Mouse (Mus musculus): Measurements from ENCODE around the gene Col6a3. TPM values are rescaled to one million over a fixed set of nuclear protein-coding genes. Genes with fewer than 3 reads are reported as not detected.

The Col6a3 gene
- total and polyA plus RNA-seq, 3 experiments: 0.25 TPM; not detected in 2

- in situ Hi-C loops (cut with MboI; ENCODE audit: low pct_ligation_motif_present, low pct_unique_long_range_greater_than_20kb, low sequenced_read_pairs): no loop called here
- Histone ChIP-seq H3K27me3 (replicated peaks) (peaks cover 68% of the 10 kb centered on the region), H3K9ac (ENCODE audit: insufficient read depth, low read depth) (no peak overlapping the region), H3K27ac (ENCODE audit: insufficient read depth, low read depth) (no peak overlapping the region), H3K4me1 (ENCODE audit: control insufficient read depth in 1 of 2, insufficient read depth in 2 of 2) (peaks cover 4 to 5% of the 10 kb centered on the region in 2 experiments; a peak in 2 of 4 replicates), H3K4me2 (ENCODE audit: insufficient read depth, low read depth, poor library complexity, severe bottlenecking) (no peak overlapping the region), H3K4me3 (replicated peaks in 1 of 3; ENCODE audit: low read depth in 2 of 3, low read length in 2 of 3, poor library complexity in 1 of 3) (no peak overlapping the region), H3K79me2 (replicated peaks; ENCODE audit: control insufficient read depth, extremely low read depth, insufficient read depth, poor library complexity, severe bottlenecking) (no peaks in the 10 kb centered on the region), H3K9me3 (replicated peaks; ENCODE audit: low read length) (no peaks in the 10 kb centered on the region), H3K36me3 (replicated peaks in 1 of 2; ENCODE audit: control insufficient read depth in 1 of 2, insufficient read depth in 1 of 2, low read length in 1 of 2) (no peaks in the 10 kb centered on the region)
- DNase-seq (ENCODE audit: extremely low read depth): no peak
- dilution Hi-C loops (cut with MboI; ENCODE audit: extremely low pct_ligation_motif_present, extremely low pct_unique_long_range_greater_than_20kb, low sequenced_read_pairs): no loop called here
- TF ChIP-seq IRF4 (IDR thresholded peaks at IDR 0.05; ENCODE audit: low read depth, low read length) (no peak), ZNF384 (IDR thresholded peaks at IDR 0.05; ENCODE audit: low read depth, low read length) (no peak), JUN (IDR thresholded peaks at IDR 0.05; ENCODE audit: insufficient read depth, low read depth, low read length) (no peak), E2F4 (IDR thresholded peaks at IDR 0.05; ENCODE audit: insufficient replicate concordance, low read depth, low read length) (no peak), NELFE (IDR thresholded peaks at IDR 0.05; ENCODE audit: low read depth, low read length) (no peak), ZMIZ1 (IDR thresholded peaks at IDR 0.05; ENCODE audit: low read depth, low read length) (no peak)
These were observed 68.1 kb downstream of the Col6a3 start for GRCm38 (mm10) chr1:90775477-90776241.

- dilution Hi-C loops (cut with MboI; ENCODE audit: extremely low pct_ligation_motif_present, extremely low pct_unique_long_range_greater_than_20kb, low sequenced_read_pairs) (no loop called here), in situ Hi-C loops (cut with MboI; ENCODE audit: low pct_ligation_motif_present, low pct_unique_long_range_greater_than_20kb, low sequenced_read_pairs) (no loop called here)
- Histone ChIP-seq H3K9me3 (replicated peaks; ENCODE audit: low read length) (no peaks in the 10 kb centered on the region), H3K4me3 (replicated peaks in 1 of 3; ENCODE audit: low read depth in 2 of 3, low read length in 2 of 3, poor library complexity in 1 of 3) (no peak overlapping the region), H3K4me1 (ENCODE audit: control insufficient read depth in 1 of 2, insufficient read depth in 2 of 2) (peaks cover 4 to 9% of the 10 kb centered on the region in 2 experiments; a peak in 2 of 4 replicates), H3K36me3 (replicated peaks in 1 of 2; ENCODE audit: control insufficient read depth in 1 of 2, insufficient read depth in 1 of 2, low read length in 1 of 2) (no peaks in the 10 kb centered on the region), H3K9ac (ENCODE audit: insufficient read depth, low read depth) (no peak overlapping the region), H3K79me2 (replicated peaks; ENCODE audit: control insufficient read depth, extremely low read depth, insufficient read depth, poor library complexity, severe bottlenecking) (no peaks in the 10 kb centered on the region), H3K4me2 (ENCODE audit: insufficient read depth, low read depth, poor library complexity, severe bottlenecking) (peak overlapping the region; percentile 19), H3K27me3 (replicated peaks) (peaks cover 56% of the 10 kb centered on the region), H3K27ac (ENCODE audit: insufficient read depth, low read depth) (no peak overlapping the region)
- peak; percentile 42 for DNase-seq (ENCODE audit: extremely low read depth)
- TF ChIP-seq EP300 (IDR thresholded peaks at IDR 0.05; ENCODE audit: low read length): peak; percentile 91
- TF ChIP-seq NELFE (IDR thresholded peaks at IDR 0.05; ENCODE audit: low read depth, low read length): no peak
- peak; percentile 40; the same call in 1 of the 2 replicates for TF ChIP-seq TCF12 (IDR thresholded peaks at IDR 0.05; ENCODE audit: low read depth, low read length)
- peak; percentile 76 for TF ChIP-seq CHD2 (IDR thresholded peaks at IDR 0.05; ENCODE audit: low read length)
- TF ChIP-seq RAD21 (IDR thresholded peaks at IDR 0.05; ENCODE audit: low read depth, low read length): no peak; the same call in 1 of the 2 replicates
- no peak for TF ChIP-seq E2F4 (IDR thresholded peaks at IDR 0.05; ENCODE audit: insufficient replicate concordance, low read depth, low read length)
- TF ChIP-seq USF1 (IDR thresholded peaks at IDR 0.05; ENCODE audit: low read depth, low read length): no peak
- peak; percentile 80 for TF ChIP-seq MEF2A (IDR thresholded peaks at IDR 0.05; ENCODE audit: borderline replicate concordance, low read depth, low read length)
- TF ChIP-seq IRF4 (IDR thresholded peaks at IDR 0.05; ENCODE audit: low read depth, low read length): peak; percentile 98
- TF ChIP-seq JUN (IDR thresholded peaks at IDR 0.05; ENCODE audit: insufficient read depth, low read depth, low read length): peak; percentile 94
- TF ChIP-seq JUND (conservative IDR thresholded peaks at IDR 0.05; ENCODE audit: low read depth, low read length): peak; percentile 94
- no peak for TF ChIP-seq PAX5 (IDR thresholded peaks at IDR 0.05; ENCODE audit: low read length)
- peak; percentile 33; the same call in 1 of the 2 replicates for TF ChIP-seq ZMIZ1 (IDR thresholded peaks at IDR 0.05; ENCODE audit: low read depth, low read length)
- peak; percentile 41; the same call in 1 of the 2 replicates for TF ChIP-seq ELF1 (IDR thresholded peaks at IDR 0.05; ENCODE audit: low read depth, low read length)
- peak; percentile 55 for TF ChIP-seq ETS1 (conservative IDR thresholded peaks at IDR 0.05; ENCODE audit: low read depth, low read length)
- no peak for TF ChIP-seq NRF1 (IDR thresholded peaks at IDR 0.05; ENCODE audit: low read depth, low read length)
- no peak for TF ChIP-seq ZKSCAN1 (IDR thresholded peaks at IDR 0.05; ENCODE audit: borderline replicate concordance, low read depth, low read length)
- no peak for TF ChIP-seq POLR2AphosphoS2 (IDR thresholded peaks at IDR 0.05; ENCODE audit: low read depth, low read length)
- TF ChIP-seq GABPA (IDR thresholded peaks at IDR 0.05; ENCODE audit: insufficient replicate concordance, low read depth, low read length): no peak
- TF ChIP-seq MXI1 (IDR thresholded peaks at IDR 0.05; ENCODE audit: low read depth, low read length): peak; percentile 39; the same call in 1 of the 2 replicates
- peak; percentile 46; the same call in 1 of the 2 replicates for TF ChIP-seq BHLHE40 (IDR thresholded peaks at IDR 0.05; ENCODE audit: low read depth, low read length)
- peak; percentile 27; the same call in 1 of the 2 replicates for TF ChIP-seq HCFC1 (IDR thresholded peaks at IDR 0.05; ENCODE audit: low read depth, low read length)
- TF ChIP-seq MAX (IDR thresholded peaks at IDR 0.05; ENCODE audit: low read length): peak; percentile 28; the same call in 1 of the 2 replicates
- no peak for TF ChIP-seq USF2 (conservative IDR thresholded peaks at IDR 0.05; ENCODE audit: low read depth, low read length)
- TF ChIP-seq ZNF384 (IDR thresholded peaks at IDR 0.05; ENCODE audit: low read depth, low read length): no peak
- no peak for TF ChIP-seq SMC3 (IDR thresholded peaks at IDR 0.05; ENCODE audit: low read depth, low read length)
- peak; percentile 83; the same call in 1 of the 2 replicates for TF ChIP-seq RCOR1 (conservative IDR thresholded peaks at IDR 0.05; ENCODE audit: low read depth, low read length)
- 0 out of 2 replicates have a peak, but pooled peaks have one; percentile 50 for TF ChIP-seq TBP (conservative IDR thresholded peaks at IDR 0.05; ENCODE audit: low read depth, low read length)
- TF ChIP-seq MAZ (IDR thresholded peaks at IDR 0.05; ENCODE audit: low read depth, low read length): 0 out of 2 replicates have a peak, but pooled peaks have one; percentile 34
These were observed 72.6 kb downstream of the Col6a3 start for GRCm38 (mm10) chr1:90771172-90771571.
